Mouse (Mus musculus): ENCODE results near the gene Eif2ak1.
"Not testable (repeated sequence)": the region's sequence is repeated elsewhere in the genome, so short reads cannot be mapped to it uniquely, and the experiment has no call there.

The Eif2ak1 gene

GRCm38 (mm10) chr5:143817116-143817930 lies at the start of gene Eif2ak1:
Gene Eif2ak1, plus strand, starts transcription at chr5:143817788.
- peak; percentile 81 to 90 for DNase-seq (ENCODE audit: low spot score in 2 of 2)

DNA sequence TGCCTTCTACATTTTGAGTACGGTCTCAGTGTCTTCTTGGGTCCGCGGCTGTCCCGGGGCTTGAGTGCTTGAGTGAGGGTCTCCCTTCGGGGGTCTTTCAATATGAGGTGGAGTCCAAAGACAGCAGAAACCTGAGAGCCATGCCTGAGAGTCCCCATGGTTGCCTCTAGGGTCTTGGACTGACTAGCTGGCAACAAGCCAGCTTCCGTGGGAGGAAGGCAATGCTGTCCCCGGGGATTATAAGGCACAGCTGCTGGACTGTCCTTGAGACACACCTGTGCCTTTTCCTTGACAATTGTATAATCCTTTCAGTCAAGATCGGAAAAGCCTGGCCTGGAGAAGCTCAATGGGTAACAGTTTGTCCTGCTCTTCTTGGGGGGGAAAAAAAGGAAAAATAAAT lies 35.6 kb upstream of the Eif2ak1 start:
- DNase-seq (ENCODE audit: low spot score in 2 of 2): no peak

DNA sequence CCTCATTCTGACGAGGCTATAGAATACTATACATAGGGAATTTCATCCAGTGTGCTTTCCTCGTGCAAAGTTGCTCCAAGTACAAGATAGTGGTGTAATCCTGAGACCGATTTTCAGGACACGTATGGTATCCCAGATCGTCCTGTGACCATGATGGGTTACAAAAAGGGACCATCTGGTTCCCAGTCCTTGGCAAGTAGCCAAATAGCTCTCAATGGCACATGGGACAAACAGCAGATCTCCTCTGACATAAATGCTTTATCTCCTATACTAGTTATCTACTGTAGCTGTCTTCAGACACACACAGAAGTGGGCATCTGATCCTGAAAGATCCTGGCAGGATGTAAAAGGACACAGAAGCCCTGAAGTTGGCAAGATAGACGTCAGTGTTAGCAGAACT lies 32.2 kb upstream of the Eif2ak1 start:
- DNase-seq (ENCODE audit: low spot score in 2 of 2): no peak

GRCm38 (mm10) chr5:143801216-143801615 lies 16.4 kb upstream of the Eif2ak1 start:
- not testable (repeated sequence) for DNase-seq (ENCODE audit: low spot score in 2 of 2)

- no peak for DNase-seq (ENCODE audit: low spot score in 2 of 2)
These were observed 13.4 kb upstream of the Eif2ak1 start for GRCm38 (mm10) chr5:143804056-143804765.

DNA sequence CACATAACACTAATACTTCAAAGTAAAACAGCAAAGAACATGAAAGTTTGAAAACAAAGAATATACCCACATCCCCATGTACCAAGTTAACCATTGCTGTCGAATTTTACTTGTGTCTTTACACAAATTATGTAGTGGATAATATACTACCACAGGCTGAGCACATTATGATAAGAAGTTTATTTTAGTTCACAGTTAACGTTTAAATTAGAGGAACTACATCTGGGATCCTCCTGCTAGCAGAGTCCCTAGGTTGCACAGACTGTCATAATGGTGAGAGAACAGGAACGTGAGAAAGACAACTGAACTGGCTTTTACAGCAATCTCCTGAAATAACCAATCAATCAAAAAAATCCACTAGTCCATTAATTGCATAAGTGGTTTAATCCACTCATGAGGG lies 10.3 kb upstream of the Eif2ak1 start:
- DNase-seq (ENCODE audit: low spot score in 2 of 2): no peak

DNA sequence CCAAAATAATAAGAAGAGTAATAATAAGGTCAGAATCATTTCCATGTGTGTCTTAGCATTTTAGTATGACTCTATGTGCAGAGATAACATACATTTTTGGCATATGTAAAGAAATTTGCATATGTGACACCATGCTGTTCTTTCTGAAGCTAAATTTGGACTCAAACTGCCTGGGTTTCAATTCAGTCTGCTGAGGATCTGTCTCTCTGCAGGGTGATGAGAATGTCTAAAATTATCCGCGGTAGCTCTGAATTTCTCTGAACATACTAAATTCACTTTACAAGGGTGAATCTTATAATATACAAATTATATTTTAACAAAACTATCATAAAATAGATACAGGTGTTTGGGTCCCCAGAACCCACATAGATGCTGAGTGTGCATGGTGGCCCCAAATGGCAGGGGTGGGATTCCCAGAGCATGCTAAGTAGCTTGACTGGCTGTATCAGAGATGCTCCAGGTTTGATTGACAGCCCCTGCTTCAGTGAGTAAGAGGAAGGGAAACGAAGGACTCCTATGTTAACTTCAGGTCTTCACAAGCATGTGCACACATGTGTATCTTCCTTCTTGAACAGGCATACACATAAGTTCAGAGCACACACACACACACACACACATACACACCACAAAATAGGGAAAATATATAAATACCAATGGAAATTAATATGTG lies 8.0 kb upstream of the Eif2ak1 start:
- no peak for DNase-seq (ENCODE audit: low spot score in 2 of 2)

GRCm38 (mm10) chr5:143811653-143812052 lies 5.9 kb upstream of the Eif2ak1 start:
- DNase-seq (ENCODE audit: low spot score in 2 of 2): no peak

DNA sequence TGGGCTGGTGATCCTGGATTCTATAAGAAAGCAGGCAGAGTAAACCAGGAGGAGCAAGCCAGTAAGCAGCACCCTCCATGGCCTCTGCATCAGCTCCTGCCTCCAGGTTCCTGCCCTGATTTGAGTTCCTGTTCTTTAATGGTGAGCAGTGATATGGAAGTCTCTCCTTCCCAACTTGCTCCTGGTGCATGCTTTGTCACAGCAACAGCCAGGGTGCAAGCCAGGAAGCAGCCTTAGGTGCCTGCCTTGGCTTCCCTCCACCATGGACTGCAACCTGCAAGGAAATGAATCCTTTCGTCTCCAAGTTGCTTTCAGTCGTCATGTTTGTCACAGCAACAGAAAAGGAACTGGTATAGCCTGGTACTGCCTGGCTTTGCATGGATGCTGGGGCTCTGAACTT lies 3.0 kb upstream of the Eif2ak1 start:
- DNase-seq (ENCODE audit: low spot score in 2 of 2): no peak

- DNase-seq (ENCODE audit: low spot score in 2 of 2): peak in 1 of 2 experiments; percentile 8
These were observed 333 bp downstream of the Eif2ak1 start for GRCm38 (mm10) chr5:143817931-143818311.

DNA sequence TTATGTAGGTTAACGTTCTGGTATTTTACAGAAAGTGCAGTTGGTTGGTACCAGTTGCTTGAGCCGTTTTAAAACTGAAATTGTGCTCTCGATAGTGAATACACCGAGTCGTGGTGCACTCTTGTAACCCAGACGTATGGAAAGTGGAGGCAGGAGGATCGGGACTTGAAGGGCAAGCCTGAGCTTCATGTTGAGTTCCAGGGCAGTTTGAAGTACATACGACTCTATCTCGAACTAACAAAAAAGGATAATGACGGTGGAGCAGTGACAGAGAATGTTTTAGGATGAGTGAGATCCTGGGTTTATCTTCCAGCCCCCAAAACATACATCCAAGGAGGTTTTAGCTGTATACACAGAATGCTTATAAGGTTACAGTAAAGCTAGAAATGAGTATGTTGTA lies 873 bp downstream of the Eif2ak1 start:
- DNase-seq (ENCODE audit: low spot score in 2 of 2): no peak

- no peak for DNase-seq (ENCODE audit: low spot score in 2 of 2)
These were observed 1.4 kb downstream of the Eif2ak1 start for GRCm38 (mm10) chr5:143818949-143819348.

- no peak for DNase-seq (ENCODE audit: low spot score in 2 of 2)
These were observed 2.5 kb downstream of the Eif2ak1 start for GRCm38 (mm10) chr5:143819906-143820660.

- DNase-seq (ENCODE audit: low spot score in 2 of 2): no peak
These were observed 3.2 kb downstream of the Eif2ak1 start for GRCm38 (mm10) chr5:143820820-143821219.

- DNase-seq (ENCODE audit: low spot score in 2 of 2): no peak
These were observed 54.1 kb downstream of the Eif2ak1 start for GRCm38 (mm10) chr5:143871547-143872169.

DNA sequence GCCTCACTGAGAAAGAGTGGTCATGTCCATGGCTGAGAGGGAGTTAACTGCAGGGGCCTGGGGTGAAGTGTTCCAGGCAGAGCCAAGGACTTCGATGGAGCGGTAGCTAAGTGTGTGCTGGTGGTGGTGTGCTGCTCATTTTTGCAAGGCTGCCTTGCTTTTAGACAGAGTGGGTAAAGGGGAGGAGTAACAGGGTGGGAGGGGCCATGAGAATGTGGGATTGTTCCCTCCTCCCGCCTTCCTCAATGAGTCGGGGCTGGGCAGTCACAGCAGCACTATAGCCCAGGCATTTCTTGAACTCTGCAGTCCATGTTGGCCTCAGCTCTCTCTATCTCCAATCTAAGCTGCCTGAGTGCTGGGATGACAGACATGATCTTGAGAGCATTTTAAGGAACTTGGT lies 57.0 kb downstream of the Eif2ak1 start:
- no peak for DNase-seq (ENCODE audit: low spot score in 2 of 2)

- no peak for DNase-seq (ENCODE audit: low spot score in 2 of 2)
These were observed 67.7 kb downstream of the Eif2ak1 start for GRCm38 (mm10) chr5:143885274-143885673.

DNA sequence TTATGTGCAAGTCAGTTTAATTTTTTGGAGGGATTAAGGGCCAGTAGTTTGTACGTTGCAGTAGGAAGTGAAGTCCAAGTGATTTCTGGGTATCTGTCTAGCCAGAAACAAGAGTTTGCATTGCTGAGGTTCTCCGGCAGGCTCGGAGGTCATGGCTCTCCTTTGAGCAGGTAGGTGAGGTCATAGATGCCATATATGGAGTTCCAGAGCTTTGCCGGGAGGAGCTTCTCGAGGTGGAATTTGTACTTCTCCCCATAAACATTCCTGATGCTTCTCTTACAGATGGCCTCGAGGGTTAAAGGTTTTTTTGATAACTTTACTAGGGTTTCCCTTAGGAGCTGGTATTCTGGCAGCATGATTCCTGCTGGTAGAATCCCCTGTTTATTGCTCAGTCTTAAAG lies 73.2 kb downstream of the Eif2ak1 start:
- no peak for DNase-seq (ENCODE audit: low spot score in 2 of 2)

- no peak for DNase-seq (ENCODE audit: low spot score in 2 of 2)
These were observed 74.8 kb downstream of the Eif2ak1 start for GRCm38 (mm10) chr5:143892255-143892886.

DNA sequence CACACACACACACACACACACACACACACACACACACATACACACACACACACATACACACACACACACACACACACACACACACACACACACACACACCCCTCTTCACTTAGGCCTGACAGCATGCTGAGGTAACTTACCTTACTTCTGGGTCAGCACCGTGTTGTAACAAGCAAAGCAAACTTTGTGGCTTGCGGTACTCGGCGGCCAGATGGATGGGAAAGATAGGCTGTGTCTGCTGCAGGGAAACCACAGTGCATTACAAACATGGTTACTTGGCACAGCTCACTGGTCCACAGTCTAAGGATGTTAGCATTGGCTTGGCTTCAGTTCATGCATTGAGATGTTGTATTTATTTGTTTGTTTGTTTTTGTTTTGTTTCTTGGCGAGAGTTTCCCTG lies 75.8 kb downstream of the Eif2ak1 start:
- peak; percentile 67 to 75 for DNase-seq (ENCODE audit: low spot score in 2 of 2)
